Mouse (Mus musculus) embryonic facial prominence, embryonic 10.5 days (tissue): ENCODE measurements at regions not wholly inside any gene's neighbourhood (a gene's known extent, or its start where the extent isn't known, plus 50 kb on each side); places are given as distances from the start of the nearest gene placed in this dataset.

Source experiments
- DNase-seq: peaks from one replicate; pipeline ENCODE4 v3.0.0-alpha.2; 2017; ENCODE audit warnings: low spot score
- H3K27ac ChIP-seq: fragments of 300-500 bp; sonication (generic); replicated peaks from 2 replicates; pipeline ENCODE4 v1.5.1; 2016; ENCODE audit warnings: mild to moderate bottlenecking
- H3K27me3 ChIP-seq: fragments of 300-500 bp; sonication (generic); replicated peaks from 2 replicates; pipeline ENCODE4 v1.6.1; 2016; ENCODE audit warnings: low read depth, mild to moderate bottlenecking; ENCODE audit not compliant: poor library complexity, severe bottlenecking
- H3K36me3 ChIP-seq: fragments of 300-500 bp; sonication (generic); replicated peaks from 2 replicates; pipeline ENCODE4 v1.6.1; 2016; ENCODE audit warnings: mild to moderate bottlenecking, moderate library complexity
- H3K4me1 ChIP-seq: fragments of 300-500 bp; sonication (generic); 2 replicates; pipeline ENCODE4 v1.6.1; 2016
- H3K4me3 ChIP-seq: fragments of 300-500 bp; sonication (generic); 2 replicates; pipeline ENCODE4 v1.5.1; 2016; ENCODE audit warnings: mild to moderate bottlenecking, moderate library complexity
- H3K9me3 ChIP-seq: fragments of 300-500 bp; sonication (generic); 2 replicates; pipeline ENCODE4 v1.6.1; 2016; ENCODE audit warnings: mild to moderate bottlenecking
- WGBS: fragments of 180-500 bp; shearing (Covaris S2); methylation state at CpG from one replicate; pipeline ENCODE4 v1.1.7; 2016; 5-methylcytosine and 5-hydroxymethylcytosine counted together

DNA sequence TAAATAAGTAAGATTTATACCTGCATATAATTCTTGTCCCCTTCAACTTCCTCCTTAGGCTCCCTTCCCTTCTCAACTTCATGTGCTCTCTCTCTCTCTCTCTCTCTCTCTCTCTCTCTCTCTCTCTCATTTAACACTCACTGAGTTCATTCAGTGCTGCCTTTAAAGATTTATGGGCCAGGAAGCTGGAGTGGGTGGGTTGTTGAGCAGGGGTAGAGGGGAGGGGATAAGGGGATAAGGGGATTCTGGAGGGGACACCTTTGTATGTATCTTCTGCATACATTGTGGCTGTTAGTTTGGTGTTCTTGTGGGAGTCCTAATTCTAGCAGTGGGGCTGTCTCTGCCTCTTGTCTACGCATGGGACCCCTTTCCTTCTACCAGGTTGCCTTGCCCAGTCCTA lies 138.3 kb downstream of the Otol1 start:
- no peaks in the 10 kb centered on the region for H3K27me3 ChIP-seq
- no peaks in the 10 kb centered on the region for H3K36me3 ChIP-seq
- no peak overlapping the region for H3K4me3 ChIP-seq
- H3K9me3 ChIP-seq = no peaks in the 10 kb centered on the region
- H3K27ac ChIP-seq = no peak overlapping the region
- no peak for DNase-seq
- H3K4me1 ChIP-seq = no peaks in the 10 kb centered on the region
- 78% methylated on average over 1 of the region's 1 CpGs for WGBS

- no peak for DNase-seq
- H3K4me3 ChIP-seq = no peak overlapping the region
- no peaks in the 10 kb centered on the region for H3K27me3 ChIP-seq
- no peaks in the 10 kb centered on the region for H3K9me3 ChIP-seq
- H3K36me3 ChIP-seq = no peaks in the 10 kb centered on the region
- H3K27ac ChIP-seq = no peak overlapping the region
- no peaks in the 10 kb centered on the region for H3K4me1 ChIP-seq
- 57% methylated on average over 5 of the region's 5 CpGs for WGBS
Measured at GRCm38 (mm10) chr3:70151156-70151555, 143.7 kb downstream of the Otol1 start.

- no peak overlapping the region for H3K4me3 ChIP-seq
- H3K27me3 ChIP-seq = no peaks in the 10 kb centered on the region
- H3K9me3 ChIP-seq = no peaks in the 10 kb centered on the region
- 74% methylated on average over 9 of the region's 9 CpGs for WGBS
- no peak overlapping the region for H3K27ac ChIP-seq
- no peak for DNase-seq
- H3K4me1 ChIP-seq = no peaks in the 10 kb centered on the region
- H3K36me3 ChIP-seq = no peaks in the 10 kb centered on the region
Measured at GRCm38 (mm10) chr3:70160043-70160442, 152.6 kb downstream of the Otol1 start.

DNA sequence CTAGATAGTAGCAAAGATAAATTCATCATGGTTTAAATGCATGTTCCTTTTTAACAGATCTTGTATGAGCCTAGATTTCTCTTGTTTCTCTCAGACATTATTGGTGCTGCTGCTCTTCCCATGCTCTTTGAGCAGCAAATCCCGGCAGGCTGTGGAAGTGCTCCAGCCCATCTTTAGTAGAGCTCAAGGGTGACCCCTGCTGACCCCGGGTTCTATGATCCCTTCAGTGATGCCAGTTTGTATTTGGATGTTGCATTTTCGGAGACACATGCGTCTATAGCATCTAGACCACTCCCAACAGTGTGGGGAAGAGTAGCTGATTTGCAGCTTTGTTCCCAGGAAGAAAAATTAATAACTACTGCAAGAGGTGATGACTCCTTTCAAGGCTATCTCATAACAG lies 164.3 kb downstream of the Otol1 start:
- 61% methylated on average over 4 of the region's 4 CpGs for WGBS

DNA sequence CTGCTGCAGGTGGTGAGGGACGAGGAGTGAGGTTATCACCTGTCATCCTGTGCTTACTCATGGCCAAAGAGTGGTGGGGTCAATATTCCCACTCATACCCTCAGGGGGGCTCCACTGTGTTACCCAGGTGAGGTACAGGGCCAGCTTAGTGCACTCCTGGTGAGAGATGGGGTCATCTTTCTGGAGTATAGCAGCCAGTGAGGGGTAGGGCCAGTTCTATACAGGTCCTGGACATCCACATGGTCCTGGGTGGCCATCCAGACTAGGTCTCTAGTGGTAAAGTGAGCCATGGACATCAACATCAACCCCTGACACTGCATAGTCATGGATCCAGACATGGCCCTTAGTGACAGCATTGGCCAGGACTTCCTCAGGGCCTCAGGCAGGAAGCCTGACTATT lies 169.0 kb downstream of the Otol1 start:
- no peak for DNase-seq
- H3K4me3 ChIP-seq = no peak overlapping the region
- no peaks in the 10 kb centered on the region for H3K4me1 ChIP-seq
- no peaks in the 10 kb centered on the region for H3K9me3 ChIP-seq
- WGBS = 81% methylated on average over 1 of the region's 1 CpGs
- no peak overlapping the region for H3K27ac ChIP-seq
- no peaks in the 10 kb centered on the region for H3K36me3 ChIP-seq
- H3K27me3 ChIP-seq = no peaks in the 10 kb centered on the region

More for the DNA sequence above, 164.3 kb downstream of the Otol1 start:
- Histone ChIP-seq H3K4me1 (no peaks in the 10 kb centered on the region), H3K27ac (no peak overlapping the region), H3K36me3 (no peaks in the 10 kb centered on the region), H3K4me3 (no peak overlapping the region), H3K27me3 (no peaks in the 10 kb centered on the region), H3K9me3 (no peaks in the 10 kb centered on the region)
- no peak for DNase-seq

- WGBS = 69% methylated on average over 3 of the region's 3 CpGs
- H3K27me3 ChIP-seq = no peaks in the 10 kb centered on the region
- no peaks in the 10 kb centered on the region for H3K36me3 ChIP-seq
- no peak overlapping the region for H3K27ac ChIP-seq
- no peaks in the 10 kb centered on the region for H3K9me3 ChIP-seq
- no peak for DNase-seq
- no peak overlapping the region for H3K4me3 ChIP-seq
- no peaks in the 10 kb centered on the region for H3K4me1 ChIP-seq
Measured at GRCm38 (mm10) chr3:70181611-70182010, 174.2 kb downstream of the Otol1 start.

DNA sequence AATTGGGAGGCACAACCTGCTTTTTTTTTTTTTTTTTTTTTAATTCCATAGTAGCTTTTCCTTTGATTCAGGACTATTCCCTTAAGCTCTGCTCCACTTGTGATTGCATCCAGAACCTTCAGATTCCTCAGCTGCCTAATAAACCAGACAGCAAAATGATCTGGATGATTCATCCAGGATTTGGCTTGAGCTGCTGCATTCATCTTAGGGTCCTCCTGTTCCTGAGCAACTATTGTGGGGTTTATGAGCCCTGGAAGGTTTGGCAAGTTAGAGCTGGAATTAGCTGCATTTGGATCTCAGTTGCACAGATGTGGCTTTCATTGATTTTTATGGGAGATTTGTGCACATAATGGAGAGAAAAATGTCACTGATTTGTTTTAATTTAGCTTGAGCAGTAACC lies 183.3 kb downstream of the Otol1 start:
- Histone ChIP-seq H3K4me1 (no peaks in the 10 kb centered on the region), H3K4me3 (no peak overlapping the region), H3K36me3 (no peaks in the 10 kb centered on the region), H3K9me3 (no peaks in the 10 kb centered on the region), H3K27ac (no peak overlapping the region), H3K27me3 (no peaks in the 10 kb centered on the region)
- DNase-seq = no peak

GRCm38 (mm10) chr3:70196671-70197070 lies 189.3 kb downstream of the Otol1 start:
- WGBS = 94% methylated on average over 3 of the region's 3 CpGs
- H3K36me3 ChIP-seq = no peaks in the 10 kb centered on the region
- no peaks in the 10 kb centered on the region for H3K27me3 ChIP-seq
- H3K9me3 ChIP-seq = no peaks in the 10 kb centered on the region
- no peak overlapping the region for H3K4me3 ChIP-seq
- H3K27ac ChIP-seq = no peak overlapping the region
- DNase-seq = no peak
- no peaks in the 10 kb centered on the region for H3K4me1 ChIP-seq

DNA sequence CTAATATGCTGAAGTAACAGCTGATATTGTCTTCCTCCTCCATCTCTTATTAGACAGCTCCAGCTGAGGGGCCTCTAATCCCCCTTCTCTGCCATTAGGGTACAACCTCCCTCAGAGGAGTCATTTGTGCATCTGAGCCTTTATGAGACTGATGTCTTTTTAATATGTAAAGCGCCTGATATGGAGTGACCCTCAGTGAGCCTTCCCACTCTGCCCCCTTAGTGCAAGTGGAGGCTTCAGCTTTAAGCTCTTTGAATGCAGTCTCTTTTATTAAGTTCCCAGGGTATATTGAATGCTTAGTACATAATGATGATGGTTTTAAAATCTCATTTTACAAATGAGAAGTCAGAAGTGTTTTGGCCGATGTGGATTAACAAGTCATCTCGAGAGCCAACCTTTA lies 191.5 kb downstream of the Otol1 start:
- no peak overlapping the region for H3K4me3 ChIP-seq
- DNase-seq = no peak
- no peak overlapping the region for H3K27ac ChIP-seq
- H3K9me3 ChIP-seq = no peaks in the 10 kb centered on the region
- no peaks in the 10 kb centered on the region for H3K27me3 ChIP-seq
- 79% methylated on average over 3 of the region's 3 CpGs for WGBS
- no peaks in the 10 kb centered on the region for H3K4me1 ChIP-seq
- no peaks in the 10 kb centered on the region for H3K36me3 ChIP-seq

DNA sequence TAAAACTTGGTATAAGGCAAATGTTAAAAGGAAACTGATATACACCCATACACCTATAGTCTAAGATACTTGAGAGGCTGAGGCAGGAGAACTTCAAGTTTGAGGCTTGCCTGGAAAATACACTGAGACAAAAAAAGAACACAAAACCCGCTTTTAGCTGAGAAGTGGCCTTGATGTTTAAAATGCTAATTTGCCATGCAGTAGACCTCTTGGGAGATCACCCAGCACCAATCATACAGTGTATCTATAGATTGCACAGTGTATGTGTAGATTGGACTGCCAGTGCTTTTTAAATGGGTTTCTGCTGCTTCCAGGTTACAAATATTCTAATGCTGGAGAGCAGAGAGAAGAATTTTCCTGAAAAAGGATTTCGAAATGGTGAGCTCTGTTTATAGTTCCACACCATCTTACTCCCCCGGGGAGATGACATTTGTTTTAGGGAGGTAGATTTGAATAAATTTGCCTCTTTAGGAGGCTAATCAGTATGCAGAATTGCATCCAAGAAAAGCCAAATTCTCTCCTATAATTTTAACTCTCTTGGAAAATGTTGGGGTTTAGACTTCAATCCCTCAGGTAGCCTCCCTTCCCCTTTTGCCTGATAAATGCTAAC lies 194.0 kb downstream of the Otol1 start:
- no peaks in the 10 kb centered on the region for H3K36me3 ChIP-seq
- no peaks in the 10 kb centered on the region for H3K27me3 ChIP-seq
- DNase-seq = no peak
- WGBS = 83% methylated on average over 3 of the region's 3 CpGs
- H3K9me3 ChIP-seq = no peaks in the 10 kb centered on the region
- H3K4me3 ChIP-seq = no peak overlapping the region
- no peaks in the 10 kb centered on the region for H3K4me1 ChIP-seq
- H3K27ac ChIP-seq = no peak overlapping the region

- Histone ChIP-seq H3K27ac (no peak overlapping the region), H3K36me3 (no peaks in the 10 kb centered on the region), H3K4me3 (no peak overlapping the region), H3K27me3 (no peaks in the 10 kb centered on the region), H3K4me1 (no peaks in the 10 kb centered on the region), H3K9me3 (no peaks in the 10 kb centered on the region)
- 88% methylated on average over 3 of the region's 3 CpGs for WGBS
- DNase-seq = no peak
Measured at GRCm38 (mm10) chr3:70215195-70215594, 207.8 kb downstream of the Otol1 start.

GRCm38 (mm10) chr3:70216096-70216495 lies 208.7 kb downstream of the Otol1 start:
- WGBS = 71% methylated on average over 1 of the region's 1 CpGs
- Histone ChIP-seq H3K4me3 (no peak overlapping the region), H3K9me3 (no peaks in the 10 kb centered on the region), H3K27ac (no peak overlapping the region), H3K36me3 (no peaks in the 10 kb centered on the region), H3K27me3 (no peaks in the 10 kb centered on the region), H3K4me1 (no peaks in the 10 kb centered on the region)
- DNase-seq = no peak

GRCm38 (mm10) chr3:70218757-70219360 lies 211.4 kb downstream of the Otol1 start:
- Histone ChIP-seq H3K36me3 (no peaks in the 10 kb centered on the region), H3K4me3 (no peak overlapping the region), H3K27ac (no peak overlapping the region), H3K27me3 (no peaks in the 10 kb centered on the region), H3K9me3 (no peaks in the 10 kb centered on the region), H3K4me1 (no peaks in the 10 kb centered on the region)
- DNase-seq = no peak
- 82% methylated on average over 4 of the region's 4 CpGs for WGBS
